Mouse (Mus musculus): ENCODE measurements at regions not wholly inside any gene's neighbourhood (a gene's known extent, or its start where the extent isn't known, plus 50 kb on each side); places are given as distances from the start of the nearest gene placed in this dataset.

DNA sequence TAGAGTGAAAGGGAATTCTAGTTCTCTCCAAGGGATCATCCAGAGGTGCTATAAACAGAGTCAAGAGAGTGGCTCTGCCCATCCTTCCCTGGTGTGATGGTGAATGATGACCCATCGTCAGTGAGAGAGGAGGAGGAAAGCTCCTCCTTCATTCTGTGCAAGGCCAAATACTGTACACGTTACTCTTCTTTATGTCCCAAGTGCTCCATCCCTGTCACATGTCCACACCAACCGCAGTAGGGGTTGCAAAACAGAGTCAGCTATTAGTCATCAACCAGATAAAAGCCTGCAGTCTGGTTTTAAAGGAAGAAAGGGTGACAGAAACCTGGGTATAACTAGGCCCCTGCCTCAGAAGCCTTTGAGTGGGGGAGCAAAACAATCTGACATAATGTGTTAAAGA, 512.2 kb downstream of the Ccdc171 start:
- ATAC-seq (replicated peaks; ENCODE audit: low FRiP score) (no peak), DNase-seq (ENCODE audit: low spot score) (no peak)
- Histone ChIP-seq H3K36me3 (ENCODE audit: control insufficient read depth, insufficient read depth, low read length) (no peaks in the 10 kb centered on the region), H3K4me1 (replicated peaks; ENCODE audit: control insufficient read depth, insufficient read depth, low read length) (no peaks in the 10 kb centered on the region), H3K9me3 (ENCODE audit: control insufficient read depth, low read length) (no peaks in the 10 kb centered on the region), H3K9ac (ENCODE audit: low read depth, low read length) (no peak overlapping the region), H3K27me3 (replicated peaks; ENCODE audit: control insufficient read depth, insufficient read depth, low read length) (no peaks in the 10 kb centered on the region), H3K27ac (ENCODE audit: low read depth, low read length) (no peak overlapping the region), H3K4me2 (no peak overlapping the region), H3K4me3 (ENCODE audit: low read depth, low read length) (no peak overlapping the region)
- WGBS: 63% methylated on average over 3 of the region's 3 CpGs

DNA sequence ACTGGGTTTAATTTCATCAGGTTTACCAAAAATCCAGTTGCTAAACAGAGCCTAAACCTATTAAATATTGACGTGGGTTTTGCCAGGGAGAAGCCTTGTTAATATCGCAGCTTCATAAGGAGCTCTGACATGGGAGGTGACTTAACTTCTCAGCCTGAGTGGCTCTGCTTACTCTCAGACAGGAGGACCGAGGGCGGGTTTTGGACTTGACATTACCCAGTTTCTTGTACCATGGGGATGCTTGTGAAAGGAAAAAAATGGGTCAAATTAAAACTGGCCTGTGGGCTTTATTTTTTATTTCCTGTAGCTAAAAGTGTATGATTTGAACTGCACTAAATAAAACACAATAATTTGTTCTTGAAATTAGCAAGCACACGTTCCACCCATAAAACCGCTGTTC, 524.9 kb downstream of the Ccdc171 start:
- Histone ChIP-seq H3K27me3 (replicated peaks; ENCODE audit: control insufficient read depth, insufficient read depth, low read length) (no peaks in the 10 kb centered on the region), H3K9ac (ENCODE audit: low read depth, low read length) (no peak overlapping the region), H3K9me3 (ENCODE audit: control insufficient read depth, low read length) (no peaks in the 10 kb centered on the region), H3K4me3 (ENCODE audit: low read depth, low read length) (no peak overlapping the region), H3K36me3 (ENCODE audit: control insufficient read depth, insufficient read depth, low read length) (no peaks in the 10 kb centered on the region), H3K4me1 (replicated peaks; ENCODE audit: control insufficient read depth, insufficient read depth, low read length) (no peaks in the 10 kb centered on the region), H3K27ac (ENCODE audit: low read depth, low read length) (no peak overlapping the region), H3K4me2 (no peak overlapping the region)
- DNase-seq (ENCODE audit: low spot score) (no peak), ATAC-seq (replicated peaks; ENCODE audit: low FRiP score) (no peak)
- 72% methylated on average over 6 of the region's 6 CpGs for WGBS

DNA sequence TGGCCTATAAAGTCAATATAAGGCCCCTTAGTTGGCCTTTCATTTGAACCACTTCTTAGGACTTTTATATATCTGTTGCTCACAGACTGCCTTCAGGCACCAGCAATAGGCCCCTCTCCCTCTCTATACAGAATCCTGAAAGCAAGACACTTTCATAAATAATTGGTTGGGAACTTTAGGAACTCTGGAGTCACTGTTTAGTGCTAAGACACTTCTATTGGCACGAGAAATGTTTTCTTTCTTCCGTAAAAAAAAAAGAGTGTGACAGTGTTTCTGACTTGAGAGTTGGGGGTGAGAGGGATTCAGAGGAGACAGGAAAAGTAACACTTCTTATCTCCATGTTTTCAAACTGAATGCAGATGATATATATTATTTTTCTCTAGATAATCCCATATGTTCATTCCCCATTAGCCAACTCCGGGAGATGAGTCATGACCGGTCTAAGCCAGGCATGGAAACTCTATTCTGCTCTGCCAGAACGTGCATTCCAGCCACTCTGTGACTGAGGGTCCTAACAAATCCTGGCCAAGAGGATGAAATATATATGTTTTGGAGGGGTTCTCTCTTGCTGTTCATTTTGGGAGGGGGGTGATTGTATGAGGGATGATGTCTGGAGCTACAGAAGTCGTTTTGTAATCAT, 531.6 kb downstream of the Ccdc171 start:
- ATAC-seq (replicated peaks; ENCODE audit: low FRiP score) (no peak), DNase-seq (ENCODE audit: low spot score) (no peak)
- no peak overlapping the region for H3K9ac ChIP-seq (ENCODE audit: low read depth, low read length)
- no peak overlapping the region for H3K4me3 ChIP-seq (ENCODE audit: low read depth, low read length)
- H3K4me2 ChIP-seq: no peak overlapping the region
- no peaks in the 10 kb centered on the region for H3K27me3 ChIP-seq (replicated peaks; ENCODE audit: control insufficient read depth, insufficient read depth, low read length)
- no peak overlapping the region for H3K27ac ChIP-seq (ENCODE audit: low read depth, low read length)
- H3K36me3 ChIP-seq (ENCODE audit: control insufficient read depth, insufficient read depth, low read length): no peaks in the 10 kb centered on the region
- H3K4me1 ChIP-seq (replicated peaks; ENCODE audit: control insufficient read depth, insufficient read depth, low read length): no peaks in the 10 kb centered on the region
- no peaks in the 10 kb centered on the region for H3K9me3 ChIP-seq (ENCODE audit: control insufficient read depth, low read length)
- 71% methylated on average over 6 of the region's 6 CpGs for WGBS

DNA sequence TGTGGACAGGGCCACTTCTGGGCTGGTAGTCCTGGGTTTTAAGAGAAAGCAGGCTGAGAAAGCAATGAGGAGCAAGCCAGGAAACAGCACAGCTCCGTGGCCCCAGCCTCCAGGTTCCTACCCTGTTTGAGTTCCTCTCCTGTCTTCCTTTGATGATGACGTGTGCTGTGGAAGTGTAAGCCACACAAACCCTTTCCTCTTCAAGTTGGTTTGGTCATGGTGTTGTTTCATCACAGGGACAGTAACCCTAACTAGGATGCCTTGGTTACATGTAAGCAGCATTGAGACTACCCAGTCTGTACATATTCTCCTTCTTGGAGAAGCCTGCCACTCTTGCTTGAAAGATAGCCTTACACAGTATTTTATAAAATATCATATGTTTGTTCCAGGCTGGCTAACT, 534.8 kb downstream of the Ccdc171 start:
- Histone ChIP-seq H3K36me3 (ENCODE audit: control insufficient read depth, insufficient read depth, low read length) (no peaks in the 10 kb centered on the region), H3K4me1 (replicated peaks; ENCODE audit: control insufficient read depth, insufficient read depth, low read length) (no peaks in the 10 kb centered on the region), H3K27ac (ENCODE audit: low read depth, low read length) (no peak overlapping the region), H3K9ac (ENCODE audit: low read depth, low read length) (no peak overlapping the region), H3K4me2 (no peak overlapping the region), H3K27me3 (replicated peaks; ENCODE audit: control insufficient read depth, insufficient read depth, low read length) (no peaks in the 10 kb centered on the region), H3K9me3 (ENCODE audit: control insufficient read depth, low read length) (no peaks in the 10 kb centered on the region), H3K4me3 (ENCODE audit: low read depth, low read length) (no peak overlapping the region)
- ATAC-seq (replicated peaks; ENCODE audit: low FRiP score): no peak
- 42% methylated on average over 2 of the region's 2 CpGs for WGBS
- DNase-seq (ENCODE audit: low spot score): no peak

DNA sequence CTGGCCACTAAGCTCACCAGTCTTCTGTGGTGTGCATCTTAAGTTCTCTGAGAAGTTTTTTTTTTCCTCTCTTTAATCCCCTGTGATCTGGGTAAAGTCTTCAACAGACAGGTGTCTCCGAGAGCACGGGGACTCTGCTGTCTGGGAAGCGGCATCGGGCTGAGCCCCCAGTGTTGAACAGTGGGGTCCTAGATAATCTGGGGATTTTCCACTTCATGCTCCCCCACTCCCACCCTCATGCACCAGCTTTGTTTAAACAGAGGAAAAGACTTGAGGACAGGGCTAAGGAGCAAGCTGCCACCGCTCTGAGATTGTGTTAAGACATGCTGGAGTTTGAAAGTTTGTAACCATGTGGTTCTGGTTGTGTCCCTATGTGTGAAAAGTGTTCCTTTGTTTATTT, 538.4 kb downstream of the Ccdc171 start:
- no peak overlapping the region for H3K4me3 ChIP-seq (ENCODE audit: low read depth, low read length)
- H3K27ac ChIP-seq (ENCODE audit: low read depth, low read length): no peak overlapping the region
- no peak for ATAC-seq (replicated peaks; ENCODE audit: low FRiP score)
- H3K4me1 ChIP-seq (replicated peaks; ENCODE audit: control insufficient read depth, insufficient read depth, low read length): no peaks in the 10 kb centered on the region; the same call in none of the 2 replicates
- H3K27me3 ChIP-seq (replicated peaks; ENCODE audit: control insufficient read depth, insufficient read depth, low read length): no peaks in the 10 kb centered on the region
- 79% methylated on average over 5 of the region's 5 CpGs for WGBS
- no peaks in the 10 kb centered on the region for H3K9me3 ChIP-seq (ENCODE audit: control insufficient read depth, low read length)
- H3K4me2 ChIP-seq: no peak overlapping the region
- H3K9ac ChIP-seq (ENCODE audit: low read depth, low read length): no peak overlapping the region
- H3K36me3 ChIP-seq (ENCODE audit: control insufficient read depth, insufficient read depth, low read length): no peaks in the 10 kb centered on the region
- DNase-seq (ENCODE audit: low spot score): no peak

DNA sequence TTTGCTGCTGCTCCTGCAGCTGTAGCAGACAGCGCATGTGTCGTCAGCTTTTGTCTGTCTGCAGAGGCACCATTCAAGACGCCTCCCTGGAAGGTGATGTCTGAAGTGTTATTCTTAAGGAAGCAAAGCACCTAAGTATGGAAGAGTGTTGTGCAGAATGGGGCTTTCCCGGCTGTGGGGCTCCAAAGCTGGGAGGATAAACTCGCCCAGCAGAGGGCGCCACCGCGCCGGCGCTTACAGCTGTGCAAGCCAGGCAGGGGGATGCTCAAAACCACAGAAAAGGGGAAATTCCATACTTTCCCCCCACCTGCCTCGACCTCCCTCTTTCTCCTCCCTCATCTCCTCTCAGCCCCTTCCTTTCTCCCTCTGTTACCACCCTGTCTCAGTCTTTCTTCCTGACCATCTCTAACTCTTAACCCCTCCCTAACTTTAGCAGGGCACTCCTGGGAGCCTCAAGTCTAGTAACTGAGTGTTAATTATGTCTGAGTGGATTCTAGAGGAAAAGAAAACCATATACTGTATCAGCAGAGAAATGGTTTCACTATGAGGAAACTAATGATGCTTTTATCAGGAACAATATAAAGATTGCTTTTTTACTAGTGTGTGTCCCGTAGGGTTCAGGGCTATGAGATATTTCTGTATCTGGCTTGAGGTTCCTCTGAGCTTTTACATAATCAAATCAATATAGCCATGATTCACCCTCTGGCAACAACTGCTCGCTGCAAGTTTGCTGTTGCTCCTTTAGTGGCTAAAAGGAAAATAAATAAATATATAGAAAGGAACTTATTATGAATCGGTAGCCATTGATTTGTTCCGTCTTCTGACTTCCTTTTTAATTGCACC, 539.5 kb downstream of the Ccdc171 start:
- Histone ChIP-seq H3K4me2 (no peak overlapping the region), H3K36me3 (ENCODE audit: control insufficient read depth, insufficient read depth, low read length) (no peaks in the 10 kb centered on the region), H3K9me3 (ENCODE audit: control insufficient read depth, low read length) (no peaks in the 10 kb centered on the region), H3K4me1 (replicated peaks; ENCODE audit: control insufficient read depth, insufficient read depth, low read length) (no peaks in the 10 kb centered on the region; the same call in none of the 2 replicates), H3K9ac (ENCODE audit: low read depth, low read length) (no peak overlapping the region), H3K4me3 (ENCODE audit: low read depth, low read length) (no peak overlapping the region), H3K27ac (ENCODE audit: low read depth, low read length) (no peak overlapping the region), H3K27me3 (replicated peaks; ENCODE audit: control insufficient read depth, insufficient read depth, low read length) (no peaks in the 10 kb centered on the region)
- 24% methylated on average over 15 of the region's 15 CpGs for WGBS
- ATAC-seq (replicated peaks; ENCODE audit: low FRiP score) (no peak), DNase-seq (ENCODE audit: low spot score) (peak; percentile 68)

DNA sequence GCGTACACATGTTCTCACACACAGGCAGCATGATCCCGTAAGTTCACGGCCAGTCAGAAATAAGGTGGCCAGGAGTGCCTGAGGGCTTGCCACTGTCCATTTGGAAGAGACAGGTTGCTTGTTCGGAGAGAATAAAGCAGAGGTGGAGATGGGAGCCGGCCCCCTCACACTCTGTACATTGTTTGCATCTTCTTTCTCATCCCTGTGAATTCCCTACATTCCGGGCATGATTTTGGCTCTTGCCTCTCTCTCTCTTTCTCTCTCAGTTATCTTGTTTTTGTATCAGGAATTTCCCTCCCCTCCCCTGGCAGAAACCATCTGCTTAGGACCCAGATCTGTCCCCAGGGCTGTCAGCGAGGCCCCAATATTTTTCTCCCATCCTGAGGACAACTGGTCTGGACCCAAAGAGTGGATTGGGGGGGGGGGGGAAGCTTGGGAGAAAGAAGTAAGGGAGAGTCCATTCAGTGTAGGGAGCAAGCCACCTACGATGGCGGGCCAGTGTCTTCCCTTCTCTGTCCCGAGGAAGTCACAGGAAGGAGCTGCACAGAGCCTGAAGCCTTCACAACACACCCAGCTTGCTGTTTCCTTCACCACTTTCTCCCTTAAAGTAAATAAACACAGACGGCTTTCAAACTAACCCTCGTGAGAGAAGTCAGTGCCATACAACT, 540.2 kb downstream of the Ccdc171 start:
- no peak overlapping the region for H3K27ac ChIP-seq (ENCODE audit: low read depth, low read length)
- no peaks in the 10 kb centered on the region; the same call in none of the 2 replicates for H3K4me1 ChIP-seq (replicated peaks; ENCODE audit: control insufficient read depth, insufficient read depth, low read length)
- no peak overlapping the region for H3K4me2 ChIP-seq
- no peak for ATAC-seq (replicated peaks; ENCODE audit: low FRiP score)
- H3K27me3 ChIP-seq (replicated peaks; ENCODE audit: control insufficient read depth, insufficient read depth, low read length): no peaks in the 10 kb centered on the region
- no peak overlapping the region for H3K9ac ChIP-seq (ENCODE audit: low read depth, low read length)
- H3K9me3 ChIP-seq (ENCODE audit: control insufficient read depth, low read length): no peaks in the 10 kb centered on the region
- no peak for DNase-seq (ENCODE audit: low spot score)
- WGBS: 43% methylated on average over 12 of the region's 12 CpGs
- H3K4me3 ChIP-seq (ENCODE audit: low read depth, low read length): no peak overlapping the region
- no peaks in the 10 kb centered on the region for H3K36me3 ChIP-seq (ENCODE audit: control insufficient read depth, insufficient read depth, low read length)

DNA sequence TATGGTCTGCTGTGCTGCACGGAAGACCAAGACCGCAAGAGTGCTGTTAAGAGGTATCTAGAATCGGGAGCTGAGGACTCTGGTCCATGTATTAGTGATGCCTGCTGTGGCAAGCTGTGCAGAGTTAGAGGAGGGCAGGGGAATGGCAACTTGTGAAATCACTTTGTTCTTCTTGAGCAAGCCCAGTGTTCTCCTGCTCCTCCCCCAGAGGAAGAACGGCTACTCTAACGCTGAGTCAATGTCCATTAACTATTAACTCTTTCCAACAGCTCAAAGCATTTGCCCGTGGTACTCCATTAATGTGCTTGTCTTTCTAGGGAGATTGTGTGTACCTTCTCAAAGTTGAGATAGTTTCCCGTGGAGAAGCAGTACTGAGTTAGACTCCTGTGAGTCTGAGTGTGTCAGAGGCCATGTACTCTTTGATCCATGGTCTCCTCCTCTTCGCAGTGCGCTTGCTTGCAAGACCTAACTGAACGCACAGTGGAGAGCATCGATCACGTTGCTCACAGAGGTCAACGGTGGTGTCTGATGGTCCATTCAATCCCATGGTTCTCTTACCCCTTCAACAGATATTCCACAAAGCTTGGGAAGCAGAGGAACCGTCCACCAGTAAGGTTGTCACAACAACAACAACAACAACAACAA, 542.7 kb downstream of the Ccdc171 start:
- Histone ChIP-seq H3K4me2 (no peak overlapping the region), H3K9ac (ENCODE audit: low read depth, low read length) (no peak overlapping the region), H3K36me3 (ENCODE audit: control insufficient read depth, insufficient read depth, low read length) (no peaks in the 10 kb centered on the region), H3K9me3 (ENCODE audit: control insufficient read depth, low read length) (no peaks in the 10 kb centered on the region), H3K27ac (ENCODE audit: low read depth, low read length) (no peak overlapping the region), H3K27me3 (replicated peaks; ENCODE audit: control insufficient read depth, insufficient read depth, low read length) (no peaks in the 10 kb centered on the region), H3K4me1 (replicated peaks; ENCODE audit: control insufficient read depth, insufficient read depth, low read length) (no peaks in the 10 kb centered on the region; the same call in none of the 2 replicates), H3K4me3 (ENCODE audit: low read depth, low read length) (no peak overlapping the region)
- DNase-seq (ENCODE audit: low spot score) (no peak), ATAC-seq (replicated peaks; ENCODE audit: low FRiP score) (0 out of 2 replicates have a peak, but pooled peaks have one; percentile 43)
- WGBS: 75% methylated on average over 14 of the region's 14 CpGs

Measured in liver, embryonic 11.5 days (tissue).